Mouse (Mus musculus) neural tube, embryonic 11.5 days (tissue): ENCODE measurements around the gene Trip6. TPM values are rescaled to one million over a fixed set of nuclear protein-coding genes. Genes with fewer than 3 reads are reported as not detected.

Experiments used
- ATAC-seq: fragments of 200-750 bp; cut with Nextera tagmentation; 2 replicates; pipeline ENCODE4 v1.8.0; 2017; ENCODE audit warnings: moderate number of reproducible peaks, mild to moderate bottlenecking, moderate TSS enrichment, moderate library complexity; ENCODE audit not compliant: insufficient read depth, low FRiP score, low TSS enrichment
- DNase-seq: peaks from one replicate; pipeline ENCODE4 v3.0.0-alpha.2; 2015; ENCODE audit warnings: low spot score
- H3K27ac ChIP-seq: fragments of 300-500 bp; sonication (generic); 2 replicates; pipeline ENCODE4 v1.5.1; 2014; ENCODE audit warnings: low read depth, mild to moderate bottlenecking, low read length
- H3K27me3 ChIP-seq: fragments of 300-500 bp; sonication (generic); 2 replicates; pipeline ENCODE4 v1.6.1; 2014; ENCODE audit warnings: mild to moderate bottlenecking, low read length, mixed read lengths; ENCODE audit not compliant: control insufficient read depth, insufficient read depth
- H3K36me3 ChIP-seq: fragments of 300-500 bp; sonication (generic); 2 replicates; pipeline ENCODE4 v1.6.1; 2014; ENCODE audit warnings: mild to moderate bottlenecking, low read length, moderate library complexity, mixed read lengths; ENCODE audit not compliant: control insufficient read depth, insufficient read depth
- H3K4me1 ChIP-seq: fragments of 300-500 bp; sonication (generic); 2 replicates; pipeline ENCODE4 v1.6.1; 2014; ENCODE audit warnings: low read length, mixed read lengths; ENCODE audit not compliant: control insufficient read depth, insufficient read depth
- H3K4me2 ChIP-seq: fragments of 300-500 bp; sonication (generic); 2 replicates; pipeline ENCODE4 v1.6.1; 2014; ENCODE audit warnings: low read depth, mild to moderate bottlenecking, moderate library complexity
- H3K4me3 ChIP-seq: fragments of 300-500 bp; sonication (generic); 2 replicates; pipeline ENCODE4 v1.5.1; 2014; ENCODE audit warnings: low read depth, low read length
- H3K9ac ChIP-seq: fragments of 300-500 bp; sonication (generic); 2 replicates; pipeline ENCODE4 v1.6.1; 2014; ENCODE audit warnings: mild to moderate bottlenecking, low read length
- H3K9me3 ChIP-seq: fragments of 300-500 bp; sonication (generic); 2 replicates; pipeline ENCODE4 v1.6.1; 2016; ENCODE audit warnings: low read length; ENCODE audit not compliant: control insufficient read depth
- WGBS: fragments of 180-500 bp; shearing (Covaris S2); extraction: QIAGEN DNeasy Blood & Tissue Kit; methylation state at CpG from one replicate; pipeline ENCODE4 v1.1.7; 2014; 5-methylcytosine and 5-hydroxymethylcytosine counted together
- polyA plus RNA-seq: library from polyadenylated mRNA; unstranded; fragments of >200 nt; fragmentation: Nextera tagmentation; extraction: Ambion mirVana; gene quantifications from 2 replicates; pipeline ENCODE4 v1.2.1, GENCODE M21; 2014

Gene Trip6
- polyA plus RNA-seq, 1 experiment from 2014 or later: 38.1 TPM

GRCm38 (mm10) chr5:137299240-137299639 is 15.0 kb downstream of the Trip6 start:
- Histone ChIP-seq H3K27me3 (no peaks in the 10 kb centered on the region), H3K36me3 (peaks cover 58% of the 10 kb centered on the region), H3K27ac (no peak overlapping the region), H3K4me1 (peaks cover 11% of the 10 kb centered on the region), H3K4me2 (no peak overlapping the region), H3K4me3 (no peak overlapping the region), H3K9me3 (no peaks in the 10 kb centered on the region), H3K9ac (no peak overlapping the region)
- no peak for ATAC-seq
- 90% methylated on average over 7 of the region's 7 CpGs for WGBS
- DNase-seq: no peak

GRCm38 (mm10) chr5:137297126-137297525 is 17.1 kb downstream of the Trip6 start:
- Histone ChIP-seq H3K36me3 (peaks cover 54% of the 10 kb centered on the region), H3K4me2 (no peak overlapping the region), H3K9me3 (no peaks in the 10 kb centered on the region), H3K4me3 (no peak overlapping the region), H3K27me3 (no peaks in the 10 kb centered on the region), H3K9ac (no peak overlapping the region), H3K27ac (no peak overlapping the region), H3K4me1 (peaks cover 13% of the 10 kb centered on the region)
- 88% methylated on average over 14 of the region's 14 CpGs for WGBS
- ATAC-seq (no peak), DNase-seq (no peak)

GRCm38 (mm10) chr5:137295712-137296111 is 18.5 kb downstream of the Trip6 start:
- no peak for ATAC-seq
- H3K4me3 ChIP-seq: no peak overlapping the region
- peaks cover 46% of the 10 kb centered on the region for H3K36me3 ChIP-seq
- WGBS: 93% methylated on average over 15 of the region's 15 CpGs
- no peaks in the 10 kb centered on the region for H3K9me3 ChIP-seq
- no peak for DNase-seq
- no peak overlapping the region; the same call in 1 of the 2 replicates for H3K4me2 ChIP-seq
- H3K27ac ChIP-seq: no peak overlapping the region
- no peak overlapping the region for H3K9ac ChIP-seq
- H3K4me1 ChIP-seq: peaks cover 13% of the 10 kb centered on the region
- H3K27me3 ChIP-seq: peaks cover 9% of the 10 kb centered on the region

GRCm38 (mm10) chr5:137295296-137295695 is 18.9 kb downstream of the Trip6 start:
- Histone ChIP-seq H3K4me3 (peak overlapping the region; percentile 48), H3K27ac (no peak overlapping the region; the same call in 1 of the 2 replicates), H3K27me3 (peaks cover 13% of the 10 kb centered on the region)

GRCm38 (mm10) chr5:137294744-137295093 is 19.5 kb downstream of the Trip6 start:
- peaks cover 36% of the 10 kb centered on the region for H3K36me3 ChIP-seq
- peak overlapping the region; percentile 48 for H3K4me3 ChIP-seq
- WGBS: 8% methylated on average over 18 of the region's 18 CpGs
- DNase-seq: no peak
- peaks cover 18% of the 10 kb centered on the region for H3K27me3 ChIP-seq
- peak overlapping the region; percentile 75 for H3K27ac ChIP-seq
- peak overlapping the region; percentile 63 for H3K9ac ChIP-seq
- H3K4me2 ChIP-seq: peak overlapping the region; percentile 97
- H3K9me3 ChIP-seq: no peaks in the 10 kb centered on the region
- H3K4me1 ChIP-seq: peaks cover 13% of the 10 kb centered on the region
- ATAC-seq: peak; percentile 36

More at GRCm38 (mm10) chr5:137295296-137295695, 18.9 kb downstream of the Trip6 start:
- no peak for ATAC-seq
- peaks cover 13% of the 10 kb centered on the region for H3K4me1 ChIP-seq
- WGBS: 83% methylated on average over 9 of the region's 9 CpGs
- peak overlapping the region; percentile 97 for H3K4me2 ChIP-seq
- H3K9me3 ChIP-seq: no peaks in the 10 kb centered on the region
- no peak for DNase-seq
- peak overlapping the region; percentile 63 for H3K9ac ChIP-seq
- H3K36me3 ChIP-seq: peaks cover 42% of the 10 kb centered on the region

GRCm38 (mm10) chr5:137293839-137294743 is 20.1 kb downstream of the Trip6 start, which contains the start of gene Ufsp1:
Gene Ufsp1, plus strand, starts transcription at chr5:137294629.
- ATAC-seq: peak; percentile 92
- no peaks in the 10 kb centered on the region for H3K9me3 ChIP-seq
- peaks cover 33% of the 10 kb centered on the region for H3K36me3 ChIP-seq
- H3K27ac ChIP-seq: peak within 1 kb of the TSS; percentile 75
- peaks cover 25% of the 10 kb centered on the region for H3K27me3 ChIP-seq
- WGBS: under 1% methylated on average over 52 of the region's 52 CpGs
- H3K4me2 ChIP-seq: peak within 1 kb of the TSS; percentile 97
- H3K9ac ChIP-seq: peak within 1 kb of the TSS; percentile 67
- H3K4me3 ChIP-seq: peak within 1 kb of the TSS; percentile 48
- peak; percentile 97 for DNase-seq
- H3K4me1 ChIP-seq: peaks cover 13% of the 10 kb centered on the region

- Histone ChIP-seq H3K4me2 (peak overlapping the region; percentile 97), H3K27me3 (peaks cover 31% of the 10 kb centered on the region), H3K9ac (peak overlapping the region; percentile 67), H3K27ac (0 out of 2 replicates have a peak overlapping the region, but pooled peaks have one; percentile 23), H3K4me3 (peak overlapping the region; percentile 48), H3K9me3 (no peaks in the 10 kb centered on the region), H3K4me1 (peaks cover 16% of the 10 kb centered on the region), H3K36me3 (peaks cover 29% of the 10 kb centered on the region)
- DNase-seq: peak; percentile 54
- WGBS: 2% methylated on average over 15 of the region's 15 CpGs
- 0 out of 2 replicates have a peak, but pooled peaks have one; percentile 8 for ATAC-seq
These were observed 20.9 kb downstream of the Trip6 start for GRCm38 (mm10) chr5:137293282-137293681.

- H3K4me1 ChIP-seq: peaks cover 28% of the 10 kb centered on the region
- H3K27ac ChIP-seq: no peak overlapping the region
- H3K36me3 ChIP-seq: peaks cover 11% of the 10 kb centered on the region; the same call in 1 of the 2 replicates
- DNase-seq (no peak), ATAC-seq (no peak)
- H3K4me2 ChIP-seq: 0 out of 2 replicates have a peak overlapping the region, but pooled peaks have one; percentile 9
- WGBS: 82% methylated on average over 15 of the region's 15 CpGs
- no peak overlapping the region for H3K4me3 ChIP-seq
- H3K9me3 ChIP-seq: no peaks in the 10 kb centered on the region
- H3K27me3 ChIP-seq: peaks cover 42% of the 10 kb centered on the region
- no peak overlapping the region for H3K9ac ChIP-seq
These were observed 22.8 kb downstream of the Trip6 start for GRCm38 (mm10) chr5:137291381-137291926.
